Mouse (Mus musculus): ENCODE measurements around the gene Rgs2. TPM values are rescaled to one million over a fixed set of nuclear protein-coding genes. Genes with fewer than 3 reads are reported as not detected.
A peak's percentile ranks its signal among the peaks of the same experiment; 100 is the strongest.

The Rgs2 gene
- polyA plus RNA-seq, 1 experiment from 2014 or later: 40.6 TPM

- H3K9me3 ChIP-seq (replicated peaks; ENCODE audit: low read length): no peaks in the 10 kb centered on the region
- TF ChIP-seq CTCF (IDR thresholded peaks at IDR 0.05; ENCODE audit: low read depth): no peak
- no peaks in the 10 kb centered on the region for H3K36me3 ChIP-seq (ENCODE audit: insufficient read depth, low read length)
- WGBS: 64% methylated on average over 4 of the region's 4 CpGs
- peak overlapping the region; percentile 76 for H3K4me2 ChIP-seq (ENCODE audit: low read length)
- 0 out of 2 replicates have a peak overlapping the region, but pooled peaks have one; percentile 60 for H3K9ac ChIP-seq (ENCODE audit: low read depth, low read length)
- no peak overlapping the region for H3K27ac ChIP-seq
- ATAC-seq (replicated peaks; ENCODE audit: low FRiP score, low read depth): no peak
- H3K27me3 ChIP-seq (ENCODE audit: insufficient read depth, low read length): no peaks in the 10 kb centered on the region
- no peak for DNase-seq (ENCODE audit: low spot score)
- H3K4me1 ChIP-seq (replicated peaks; ENCODE audit: insufficient read depth, low read length): no peaks in the 10 kb centered on the region
- peak overlapping the region; percentile 58 for H3K4me3 ChIP-seq (replicated peaks; ENCODE audit: low read depth, low read length)
Measured at GRCm38 (mm10) chr1:144002715-144003066, 1.3 kb downstream of the Rgs2 start.

- peak overlapping the region; percentile 58; the same call in 1 of the 2 replicates for H3K4me3 ChIP-seq (replicated peaks; ENCODE audit: low read depth, low read length)
- no peak for TF ChIP-seq CTCF (IDR thresholded peaks at IDR 0.05; ENCODE audit: low read depth)
- no peaks in the 10 kb centered on the region for H3K4me1 ChIP-seq (replicated peaks; ENCODE audit: insufficient read depth, low read length)
- peak overlapping the region; percentile 76 for H3K4me2 ChIP-seq (ENCODE audit: low read length)
- no peak overlapping the region for H3K9ac ChIP-seq (ENCODE audit: low read depth, low read length)
- WGBS: 73% methylated on average over 6 of the region's 6 CpGs
- H3K36me3 ChIP-seq (ENCODE audit: insufficient read depth, low read length): no peaks in the 10 kb centered on the region
- no peak for DNase-seq (ENCODE audit: low spot score)
- no peaks in the 10 kb centered on the region for H3K9me3 ChIP-seq (replicated peaks; ENCODE audit: low read length)
- H3K27ac ChIP-seq: no peak overlapping the region
- ATAC-seq (replicated peaks; ENCODE audit: low FRiP score, low read depth): no peak
- no peaks in the 10 kb centered on the region for H3K27me3 ChIP-seq (ENCODE audit: insufficient read depth, low read length)
Measured at GRCm38 (mm10) chr1:144002036-144002714, 1.8 kb downstream of the Rgs2 start.

GRCm38 (mm10) chr1:144000246-144000645 lies 3.7 kb downstream of the Rgs2 start:
- H3K4me2 ChIP-seq (ENCODE audit: low read length): no peak overlapping the region
- no peaks in the 10 kb centered on the region for H3K36me3 ChIP-seq (ENCODE audit: insufficient read depth, low read length)
- no peaks in the 10 kb centered on the region for H3K9me3 ChIP-seq (replicated peaks; ENCODE audit: low read length)
- TF ChIP-seq CTCF (IDR thresholded peaks at IDR 0.05; ENCODE audit: low read depth): no peak
- H3K27ac ChIP-seq: no peak overlapping the region
- H3K9ac ChIP-seq (ENCODE audit: low read depth, low read length): no peak overlapping the region
- no peaks in the 10 kb centered on the region for H3K27me3 ChIP-seq (ENCODE audit: insufficient read depth, low read length)
- ATAC-seq (replicated peaks; ENCODE audit: low FRiP score, low read depth): no peak
- H3K4me3 ChIP-seq (replicated peaks; ENCODE audit: low read depth, low read length): no peak overlapping the region
- DNase-seq (ENCODE audit: low spot score): no peak
- H3K4me1 ChIP-seq (replicated peaks; ENCODE audit: insufficient read depth, low read length): no peaks in the 10 kb centered on the region
- 91% methylated on average over 4 of the region's 4 CpGs for WGBS

GRCm38 (mm10) chr1:143999371-143999920 lies 4.5 kb downstream of the Rgs2 start:
- DNase-seq (ENCODE audit: low spot score): no peak
- H3K36me3 ChIP-seq (ENCODE audit: insufficient read depth, low read length): no peaks in the 10 kb centered on the region
- no peaks in the 10 kb centered on the region for H3K27me3 ChIP-seq (ENCODE audit: insufficient read depth, low read length)
- no peak for TF ChIP-seq CTCF (IDR thresholded peaks at IDR 0.05; ENCODE audit: low read depth)
- H3K9me3 ChIP-seq (replicated peaks; ENCODE audit: low read length): no peaks in the 10 kb centered on the region
- no peak overlapping the region for H3K4me3 ChIP-seq (replicated peaks; ENCODE audit: low read depth, low read length)
- no peak overlapping the region for H3K9ac ChIP-seq (ENCODE audit: low read depth, low read length)
- WGBS: 75% methylated on average over 7 of the region's 7 CpGs
- H3K4me1 ChIP-seq (replicated peaks; ENCODE audit: insufficient read depth, low read length): no peaks in the 10 kb centered on the region
- no peak overlapping the region for H3K27ac ChIP-seq
- H3K4me2 ChIP-seq (ENCODE audit: low read length): no peak overlapping the region
- ATAC-seq (replicated peaks; ENCODE audit: low FRiP score, low read depth): no peak

- Histone ChIP-seq H3K9ac (ENCODE audit: low read depth, low read length) (no peak overlapping the region), H3K27ac (no peak overlapping the region), H3K9me3 (replicated peaks; ENCODE audit: low read length) (no peaks in the 10 kb centered on the region), H3K27me3 (ENCODE audit: insufficient read depth, low read length) (no peaks in the 10 kb centered on the region), H3K4me1 (replicated peaks; ENCODE audit: insufficient read depth, low read length) (no peaks in the 10 kb centered on the region), H3K36me3 (ENCODE audit: insufficient read depth, low read length) (no peaks in the 10 kb centered on the region), H3K4me2 (ENCODE audit: low read length) (no peak overlapping the region), H3K4me3 (replicated peaks; ENCODE audit: low read depth, low read length) (no peak overlapping the region)
- ATAC-seq (replicated peaks; ENCODE audit: low FRiP score, low read depth): no peak
- no peak for TF ChIP-seq CTCF (IDR thresholded peaks at IDR 0.05; ENCODE audit: low read depth)
- WGBS: 76% methylated on average over 1 of the region's 1 CpGs
- DNase-seq (ENCODE audit: low spot score): no peak
Measured at GRCm38 (mm10) chr1:143993026-143993425, 10.9 kb downstream of the Rgs2 start.

- no peak for TF ChIP-seq CTCF (IDR thresholded peaks at IDR 0.05; ENCODE audit: low read depth)
- H3K27ac ChIP-seq: no peak overlapping the region
Measured at GRCm38 (mm10) chr1:143992528-143992927, 11.4 kb downstream of the Rgs2 start.

More at GRCm38 (mm10) chr1:143992528-143992927, 11.4 kb downstream of the Rgs2 start:
- H3K4me1 ChIP-seq (replicated peaks; ENCODE audit: insufficient read depth, low read length): no peaks in the 10 kb centered on the region
- no peak overlapping the region for H3K9ac ChIP-seq (ENCODE audit: low read depth, low read length)
- H3K4me2 ChIP-seq (ENCODE audit: low read length): no peak overlapping the region
- H3K27me3 ChIP-seq (ENCODE audit: insufficient read depth, low read length): no peaks in the 10 kb centered on the region
- H3K4me3 ChIP-seq (replicated peaks; ENCODE audit: low read depth, low read length): no peak overlapping the region
- H3K9me3 ChIP-seq (replicated peaks; ENCODE audit: low read length): no peaks in the 10 kb centered on the region
- H3K36me3 ChIP-seq (ENCODE audit: insufficient read depth, low read length): no peaks in the 10 kb centered on the region
- ATAC-seq (replicated peaks; ENCODE audit: low FRiP score, low read depth): no peak
- DNase-seq (ENCODE audit: low spot score): no peak
- 70% methylated on average over 2 of the region's 2 CpGs for WGBS
